Mouse (Mus musculus) spleen, postnatal 0 days (tissue): ENCODE data around the gene Kbtbd4. TPM values are rescaled to one million over a fixed set of nuclear protein-coding genes. Genes with fewer than 3 reads are reported as not detected.

Experiments
- polyA plus RNA-seq: library from polyadenylated mRNA; unstranded; fragments of >200 nt; fragmentation: Nextera tagmentation; extraction: Ambion mirVana; gene quantifications from 2 replicates; pipeline ENCODE4 v1.2.1, GENCODE M21; 2015

Kbtbd4 gene
- 15.1 and 15.7 TPM in 2 replicates for polyA plus RNA-seq

DNA sequence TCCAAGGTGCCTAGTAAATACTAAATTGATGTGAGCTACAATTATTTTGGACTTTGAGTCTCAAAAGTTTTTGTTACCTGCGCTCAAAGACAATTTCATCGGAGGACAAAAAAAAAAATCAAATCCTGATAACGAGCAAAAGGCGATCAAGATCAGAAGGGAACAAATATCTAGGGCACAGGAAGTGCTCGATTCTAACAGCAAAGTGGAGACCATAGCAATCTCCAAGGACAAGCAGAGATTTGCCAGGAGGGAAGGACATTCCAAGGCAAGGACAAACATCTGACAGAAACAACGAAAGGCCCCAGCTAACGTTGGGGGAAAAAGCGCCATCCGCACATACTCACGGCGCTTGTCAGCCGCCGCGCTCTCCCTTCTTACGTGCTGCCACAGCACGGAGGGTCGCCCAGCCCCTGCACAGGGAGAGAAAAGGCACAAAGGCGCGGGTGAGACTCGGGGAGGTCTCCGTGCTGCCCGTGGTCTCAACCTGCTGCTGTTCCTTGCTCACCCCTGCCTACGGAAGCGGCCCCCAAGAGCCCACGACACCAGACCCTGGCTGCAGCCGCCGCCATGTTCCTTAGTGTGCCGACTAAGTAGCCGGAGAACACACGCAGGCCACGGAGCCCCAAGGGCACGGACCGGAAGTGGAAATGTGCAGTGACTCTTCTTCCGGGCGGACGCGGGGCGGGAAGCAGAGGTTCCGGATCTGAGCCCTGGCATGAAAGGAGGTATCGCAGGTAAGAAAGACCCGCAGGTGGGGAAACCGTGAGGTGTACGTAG lies at the start of gene Kbtbd4, which contains the start of gene Ndufs3:
Gene Kbtbd4, plus strand, starts transcription at position 665 of the 780 bp plus-strand sequence.
Gene Ndufs3, minus strand, starts transcription at position 752 of the 780 bp plus-strand sequence.

GRCm38 (mm10) chr2:90885218-90886041 lies 19.1 kb upstream of the Kbtbd4 start, which contains the start of gene C1qtnf4:
C1qtnf4 (plus strand) TSS chr2:90885860.

GRCm38 (mm10) chr2:90940233-90941229 lies 36.0 kb downstream of the Kbtbd4 start, which contains the start of gene Celf1:
Celf1 (plus strand) TSS chr2:90940382.

Other genes with a start within 250 kb of the Kbtbd4 start
- 25.4 and 27.9 TPM in 2 replicates for gene Nup160, start 227.5 kb upstream of the Kbtbd4 start, polyA plus RNA-seq
- 48.6 and 57.7 TPM in 2 replicates for gene Fnbp4, start 159.4 kb upstream of the Kbtbd4 start, polyA plus RNA-seq
- gene Agbl2, start 122.0 kb upstream of the Kbtbd4 start, polyA plus RNA-seq: 0.06 and 0.17 TPM in 2 replicates
- 104 and 106 TPM in 2 replicates for gene Mtch2, start 57.6 kb upstream of the Kbtbd4 start, polyA plus RNA-seq
- 7.0 and 7.8 TPM in 2 replicates for gene C1qtnf4, start 18.9 kb upstream of the Kbtbd4 start, polyA plus RNA-seq
- 125 and 134 TPM in 2 replicates for gene Ndufs3, start 87 bp downstream of the Kbtbd4 start, polyA plus RNA-seq
- 42.9 and 43.4 TPM in 2 replicates for gene Celf1, start 35.6 kb downstream of the Kbtbd4 start, polyA plus RNA-seq
- 1.6 and 2.7 TPM in 2 replicates for gene Rapsn, start 130.9 kb downstream of the Kbtbd4 start, polyA plus RNA-seq
- 160 and 174 TPM in 2 replicates for gene Psmc3, start 149.3 kb downstream of the Kbtbd4 start, polyA plus RNA-seq
- gene Slc39a13, start 165.7 kb downstream of the Kbtbd4 start, polyA plus RNA-seq: 13.6 and 16.0 TPM in 2 replicates
- 48.0 and 65.8 TPM in 2 replicates for gene Spi1, start 177.7 kb downstream of the Kbtbd4 start, polyA plus RNA-seq
- gene Mybpc3, start 213.4 kb downstream of the Kbtbd4 start, polyA plus RNA-seq: 0.08 and 0.12 TPM in 2 replicates